Mouse (Mus musculus): ENCODE data around the gene Mcoln3. TPM values are rescaled to one million over a fixed set of nuclear protein-coding genes. Genes with fewer than 3 reads are reported as not detected.
A peak's percentile ranks its signal among the peaks of the same experiment; 100 is the strongest.

Mcoln3 gene
- polyA plus RNA-seq, 1 experiment = not detected

GRCm38 (mm10) chr3:146102049-146102448 lies 15.2 kb upstream of the Mcoln3 start:
- no peak for TF ChIP-seq TAL1 (IDR thresholded peaks at IDR 0.05; ENCODE audit: low read length)
- TF ChIP-seq GATA1 (IDR thresholded peaks at IDR 0.05; ENCODE audit: low read length) = no peak
- peaks cover 3% of the 10 kb centered on the region for H3K27me3 ChIP-seq (ENCODE audit: control insufficient read depth)
- H3K4me3 ChIP-seq (replicated peaks) = no peak overlapping the region
- H3K4me1 ChIP-seq (ENCODE audit: control insufficient read depth) = no peaks in the 10 kb centered on the region
- peaks cover 25% of the 10 kb centered on the region for H3K9me3 ChIP-seq (ENCODE audit: control insufficient read depth, low read length)
- no peaks in the 10 kb centered on the region for H3K36me3 ChIP-seq (ENCODE audit: control insufficient read depth)

- Histone ChIP-seq H3K36me3 (ENCODE audit: control insufficient read depth) (no peaks in the 10 kb centered on the region), H3K4me1 (ENCODE audit: control insufficient read depth) (no peaks in the 10 kb centered on the region; the same call in none of the 2 replicates), H3K27me3 (ENCODE audit: control insufficient read depth) (peaks cover 21% of the 10 kb centered on the region), H3K9me3 (ENCODE audit: control insufficient read depth, low read length) (peaks cover 11% of the 10 kb centered on the region), H3K4me3 (replicated peaks) (peak overlapping the region; percentile 33)
- TF ChIP-seq TAL1 (IDR thresholded peaks at IDR 0.05; ENCODE audit: low read length) = no peak
- TF ChIP-seq GATA1 (IDR thresholded peaks at IDR 0.05; ENCODE audit: low read length) = no peak
Observed at GRCm38 (mm10) chr3:146107116-146107849, 10.0 kb upstream of the Mcoln3 start.

GRCm38 (mm10) chr3:146107921-146108571 lies 9.2 kb upstream of the Mcoln3 start, which contains the start of gene Wdr63:
Gene Wdr63, minus strand, starts transcription at chr3:146108130.
- H3K4me1 ChIP-seq (ENCODE audit: control insufficient read depth) = no peaks in the 10 kb centered on the region; the same call in none of the 2 replicates
- peak within 1 kb of the TSS; percentile 33 for H3K4me3 ChIP-seq (replicated peaks)
- H3K36me3 ChIP-seq (ENCODE audit: control insufficient read depth) = no peaks in the 10 kb centered on the region
- peaks cover 8% of the 10 kb centered on the region for H3K9me3 ChIP-seq (ENCODE audit: control insufficient read depth, low read length)
- H3K27me3 ChIP-seq (ENCODE audit: control insufficient read depth) = peaks cover 21% of the 10 kb centered on the region
- TF ChIP-seq GATA1 (IDR thresholded peaks at IDR 0.05; ENCODE audit: low read length) (no peak), TAL1 (IDR thresholded peaks at IDR 0.05; ENCODE audit: low read length) (no peak)

GRCm38 (mm10) chr3:146108945-146109344 lies 8.3 kb upstream of the Mcoln3 start:
- no peaks in the 10 kb centered on the region; the same call in none of the 2 replicates for H3K4me1 ChIP-seq (ENCODE audit: control insufficient read depth)
- peaks cover 21% of the 10 kb centered on the region for H3K27me3 ChIP-seq (ENCODE audit: control insufficient read depth)
- H3K9me3 ChIP-seq (ENCODE audit: control insufficient read depth, low read length) = peaks cover 5% of the 10 kb centered on the region
- H3K36me3 ChIP-seq (ENCODE audit: control insufficient read depth) = no peaks in the 10 kb centered on the region
- no peak overlapping the region for H3K4me3 ChIP-seq (replicated peaks)
- TF ChIP-seq TAL1 (IDR thresholded peaks at IDR 0.05; ENCODE audit: low read length) (no peak), GATA1 (IDR thresholded peaks at IDR 0.05; ENCODE audit: low read length) (no peak)

GRCm38 (mm10) chr3:146110358-146110757 lies 6.9 kb upstream of the Mcoln3 start:
- Histone ChIP-seq H3K36me3 (ENCODE audit: control insufficient read depth) (no peaks in the 10 kb centered on the region), H3K4me1 (ENCODE audit: control insufficient read depth) (no peaks in the 10 kb centered on the region; the same call in none of the 2 replicates), H3K27me3 (ENCODE audit: control insufficient read depth) (peaks cover 21% of the 10 kb centered on the region), H3K4me3 (replicated peaks) (no peak overlapping the region), H3K9me3 (ENCODE audit: control insufficient read depth, low read length) (peaks cover 5% of the 10 kb centered on the region)
- TF ChIP-seq GATA1 (IDR thresholded peaks at IDR 0.05; ENCODE audit: low read length) = no peak
- TF ChIP-seq TAL1 (IDR thresholded peaks at IDR 0.05; ENCODE audit: low read length) = no peak

GRCm38 (mm10) chr3:146110916-146111315 lies 6.3 kb upstream of the Mcoln3 start:
- Histone ChIP-seq H3K4me3 (replicated peaks) (no peak overlapping the region), H3K36me3 (ENCODE audit: control insufficient read depth) (no peaks in the 10 kb centered on the region), H3K9me3 (ENCODE audit: control insufficient read depth, low read length) (peaks cover 2% of the 10 kb centered on the region), H3K4me1 (ENCODE audit: control insufficient read depth) (no peaks in the 10 kb centered on the region; the same call in none of the 2 replicates), H3K27me3 (ENCODE audit: control insufficient read depth) (peaks cover 21% of the 10 kb centered on the region)
- TF ChIP-seq TAL1 (IDR thresholded peaks at IDR 0.05; ENCODE audit: low read length) (no peak), GATA1 (IDR thresholded peaks at IDR 0.05; ENCODE audit: low read length) (no peak)

- TF ChIP-seq TAL1 (IDR thresholded peaks at IDR 0.05; ENCODE audit: low read length) (no peak), GATA1 (IDR thresholded peaks at IDR 0.05; ENCODE audit: low read length) (no peak)
- no peaks in the 10 kb centered on the region for H3K36me3 ChIP-seq (ENCODE audit: control insufficient read depth)
- no peaks in the 10 kb centered on the region for H3K9me3 ChIP-seq (ENCODE audit: control insufficient read depth, low read length)
- H3K27me3 ChIP-seq (ENCODE audit: control insufficient read depth) = peaks cover 22% of the 10 kb centered on the region
- H3K4me3 ChIP-seq (replicated peaks) = no peak overlapping the region
- H3K4me1 ChIP-seq (ENCODE audit: control insufficient read depth) = no peaks in the 10 kb centered on the region
Observed at GRCm38 (mm10) chr3:146117997-146118457, 777 bp downstream of the Mcoln3 start.

GRCm38 (mm10) chr3:146121310-146122124 lies 4.3 kb downstream of the Mcoln3 start:
- no peak overlapping the region for H3K4me3 ChIP-seq (replicated peaks)
- H3K27me3 ChIP-seq (ENCODE audit: control insufficient read depth) = peaks cover 21% of the 10 kb centered on the region
- H3K9me3 ChIP-seq (ENCODE audit: control insufficient read depth, low read length) = no peaks in the 10 kb centered on the region
- no peaks in the 10 kb centered on the region for H3K4me1 ChIP-seq (ENCODE audit: control insufficient read depth)
- TF ChIP-seq GATA1 (IDR thresholded peaks at IDR 0.05; ENCODE audit: low read length) = no peak
- TF ChIP-seq TAL1 (IDR thresholded peaks at IDR 0.05; ENCODE audit: low read length) = no peak
- no peaks in the 10 kb centered on the region for H3K36me3 ChIP-seq (ENCODE audit: control insufficient read depth)

GRCm38 (mm10) chr3:146122125-146122420 lies 4.8 kb downstream of the Mcoln3 start:
- H3K36me3 ChIP-seq (ENCODE audit: control insufficient read depth) = no peaks in the 10 kb centered on the region
- peaks cover 2% of the 10 kb centered on the region for H3K4me1 ChIP-seq (ENCODE audit: control insufficient read depth)
- peaks cover 16% of the 10 kb centered on the region for H3K27me3 ChIP-seq (ENCODE audit: control insufficient read depth)
- TF ChIP-seq GATA1 (IDR thresholded peaks at IDR 0.05; ENCODE audit: low read length) = no peak
- no peak for TF ChIP-seq TAL1 (IDR thresholded peaks at IDR 0.05; ENCODE audit: low read length)
- H3K9me3 ChIP-seq (ENCODE audit: control insufficient read depth, low read length) = no peaks in the 10 kb centered on the region
- H3K4me3 ChIP-seq (replicated peaks) = no peak overlapping the region
